Mouse (Mus musculus) spleen, adult 2 months (tissue): ENCODE data around the gene Nbea.

Experiments
- CTCF ChIP-seq: fragments of 200-500 bp; IDR thresholded peaks from 2 replicates; pipeline ENCODE4 v1.5.1; 2011; ENCODE audit warnings: mild to moderate bottlenecking, inconsistent platforms; ENCODE audit not compliant: insufficient read depth, insufficient read length, insufficient replicate concordance; ENCODE audit errors: extremely low read depth
- POLR2A ChIP-seq: fragments of 200-500 bp; IDR thresholded peaks from 2 replicates; pipeline ENCODE4 v1.6.1; 2011; ENCODE audit warnings: low read depth, low read length, inconsistent platforms

GRCm38 (mm10) chr3:55890574-55890973 lies 292.9 kb downstream of the Nbea start:
- TF ChIP-seq POLR2A: no peak
- TF ChIP-seq CTCF: no peak
